Mouse (Mus musculus): ENCODE results near the gene D630003M21Rik.

DNA sequence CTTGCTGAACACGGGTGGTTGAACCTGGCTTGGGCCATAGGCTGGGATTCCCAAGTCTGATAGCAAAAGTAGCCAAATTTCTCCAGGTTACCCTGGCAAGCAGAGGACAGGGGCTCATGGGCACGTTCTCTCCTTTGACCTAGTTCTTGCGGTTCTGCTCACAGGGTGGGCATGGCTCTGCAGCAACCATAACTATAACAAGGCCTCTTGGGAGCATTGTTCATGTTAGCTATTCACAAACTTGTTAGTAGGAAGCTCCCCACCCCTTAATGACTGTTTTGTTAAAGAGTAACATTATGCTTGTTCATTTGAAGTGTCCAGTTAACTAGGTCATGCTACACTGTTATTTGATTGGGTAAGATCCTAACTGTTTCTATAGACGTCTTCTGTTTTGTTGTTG, 63.2 kb downstream of the D630003M21Rik start:
- TF ChIP-seq CTCF (IDR thresholded peaks at IDR 0.05; ENCODE audit: low read depth, low read length) (no peak), POLR2A (IDR thresholded peaks at IDR 0.05; ENCODE audit: extremely low read depth, insufficient read depth, low read length) (no peak)
